Mouse (Mus musculus) midbrain, embryonic 12.5 days (tissue): Measurements from ENCODE around the gene Ccnd3. TPM values are rescaled to one million over a fixed set of nuclear protein-coding genes. Genes with fewer than 3 reads are reported as not detected.

ENCODE experiments used
- ATAC-seq: fragments of 200-750 bp; cut with Nextera tagmentation; 2 replicates; pipeline ENCODE4 v1.8.0; 2017; ENCODE audit warnings: low read depth, moderate TSS enrichment, moderate library complexity; ENCODE audit not compliant: low FRiP score
- H3K27ac ChIP-seq: fragments of 300-500 bp; sonication (generic); replicated peaks from 2 replicates; pipeline ENCODE4 v1.5.1; 2016; ENCODE audit warnings: mild to moderate bottlenecking
- H3K27me3 ChIP-seq: fragments of 300-500 bp; sonication (generic); 2 replicates; pipeline ENCODE4 v1.6.1; 2016; ENCODE audit warnings: mild to moderate bottlenecking
- H3K36me3 ChIP-seq: fragments of 300-500 bp; sonication (generic); 2 replicates; pipeline ENCODE4 v1.6.1; 2016
- H3K4me1 ChIP-seq: fragments of 300-500 bp; sonication (generic); 2 replicates; pipeline ENCODE4 v1.6.1; 2016
- H3K4me2 ChIP-seq: fragments of 300-500 bp; sonication (generic); replicated peaks from 2 replicates; pipeline ENCODE4 v1.6.1; 2016; ENCODE audit warnings: mild to moderate bottlenecking, moderate library complexity
- H3K4me3 ChIP-seq: fragments of 300-500 bp; sonication (generic); 2 replicates; pipeline ENCODE4 v1.5.1; 2016; ENCODE audit warnings: mild to moderate bottlenecking
- H3K9ac ChIP-seq: fragments of 300-500 bp; sonication (generic); replicated peaks from 2 replicates; pipeline ENCODE4 v1.6.1; 2016; ENCODE audit warnings: mild to moderate bottlenecking, moderate library complexity
- H3K9me3 ChIP-seq: fragments of 300-500 bp; sonication (generic); 2 replicates; pipeline ENCODE4 v1.6.1; 2016; ENCODE audit warnings: mild to moderate bottlenecking
- WGBS: fragments of 180-500 bp; shearing (Covaris S2); methylation state at CpG from one replicate; pipeline ENCODE4 v1.1.7; 2016; 5-methylcytosine and 5-hydroxymethylcytosine counted together
- polyA plus RNA-seq: library from polyadenylated mRNA; unstranded; fragments of >200 nt; fragmentation: Nextera tagmentation; extraction: Ambion mirVana; gene quantifications from 2 replicates; pipeline ENCODE4 v1.2.1, GENCODE M21; 2016

Gene Ccnd3
- polyA plus RNA-seq, 1 experiment from 2014 or later, result 145 TPM

DNA sequence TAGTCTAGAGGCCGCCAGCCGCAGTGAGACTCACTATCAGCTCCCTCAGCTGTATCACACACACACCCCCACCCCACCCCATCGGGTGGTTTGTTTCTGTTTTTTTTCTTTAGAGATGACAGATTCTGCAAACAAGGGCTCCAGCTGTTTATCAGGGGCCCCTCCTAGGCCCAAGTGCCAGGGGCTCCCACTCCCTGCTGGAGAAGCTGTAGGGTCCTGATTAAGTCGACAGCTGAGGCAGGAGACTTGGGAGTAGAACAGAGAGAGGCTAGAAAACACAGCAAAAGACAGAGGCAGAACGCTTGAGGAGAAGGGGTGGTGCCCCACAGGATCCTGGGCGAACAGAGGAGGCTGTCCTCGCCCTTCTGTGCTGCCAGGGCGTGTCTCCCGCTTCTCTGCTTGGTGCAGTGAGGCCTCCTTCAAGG lies 31.0 kb downstream of the Ccnd3 start:
- no peak overlapping the region for H3K4me3 ChIP-seq
- no peaks in the 10 kb centered on the region for H3K36me3 ChIP-seq
- H3K4me1 ChIP-seq, result no peaks in the 10 kb centered on the region
- H3K4me2 ChIP-seq, result no peak overlapping the region
- no peak for ATAC-seq
- no peak overlapping the region for H3K9ac ChIP-seq
- H3K27ac ChIP-seq, result no peak overlapping the region
- no peaks in the 10 kb centered on the region for H3K9me3 ChIP-seq
- no peaks in the 10 kb centered on the region for H3K27me3 ChIP-seq
- whole genome bisulfite sequencing, result 74% methylated on average over 9 of the region's 9 CpGs

DNA sequence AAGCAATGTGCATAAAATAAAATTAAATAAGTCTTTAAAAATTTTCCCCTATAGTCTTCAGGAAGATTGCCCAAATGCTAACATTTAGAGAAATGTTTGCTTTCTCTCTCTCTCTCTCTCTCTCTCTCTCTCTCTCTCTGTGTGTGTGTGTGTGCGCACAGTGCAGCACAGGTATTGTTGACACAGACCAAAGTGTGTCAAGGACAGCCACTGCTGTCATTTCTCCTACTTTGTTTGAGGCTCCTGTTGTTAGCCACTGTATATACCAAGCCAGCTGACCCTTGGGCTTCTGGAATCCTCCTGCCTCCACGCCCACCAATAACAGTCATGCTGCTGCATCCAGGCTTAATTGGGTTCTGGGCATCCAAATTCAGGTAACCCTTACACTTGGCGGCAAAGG lies 33.2 kb downstream of the Ccnd3 start:
- 84% methylated on average over 3 of the region's 3 CpGs for WGBS
- H3K4me1 ChIP-seq, result no peaks in the 10 kb centered on the region

DNA sequence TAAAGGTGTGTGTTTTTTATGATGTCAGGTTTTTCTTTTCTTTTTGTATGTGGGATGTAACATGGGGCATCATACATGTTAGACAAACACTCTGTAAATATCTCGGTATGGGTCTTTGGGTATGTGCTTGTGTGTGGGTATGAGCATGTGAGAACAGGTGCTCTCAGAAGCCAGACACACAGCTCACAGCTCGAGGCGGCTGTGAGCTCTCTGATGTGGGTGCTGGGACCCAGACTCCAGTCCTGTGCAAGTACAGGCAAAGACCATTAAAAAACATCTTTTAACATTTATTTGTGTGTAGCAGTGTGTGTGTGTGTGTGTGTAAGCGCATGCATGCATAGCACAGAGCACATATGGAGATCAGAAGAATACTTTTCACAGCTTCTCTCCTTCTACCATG lies 34.3 kb downstream of the Ccnd3 start:
- Histone ChIP-seq H3K4me2 (no peak overlapping the region), H3K36me3 (no peaks in the 10 kb centered on the region)
- WGBS, result 94% methylated on average over 4 of the region's 4 CpGs

More for the DNA sequence above, 33.2 kb downstream of the Ccnd3 start:
- Histone ChIP-seq H3K36me3 (no peaks in the 10 kb centered on the region), H3K27ac (no peak overlapping the region), H3K4me2 (no peak overlapping the region), H3K27me3 (no peaks in the 10 kb centered on the region), H3K9ac (no peak overlapping the region), H3K9me3 (no peaks in the 10 kb centered on the region), H3K4me3 (no peak overlapping the region)
- ATAC-seq, result no peak

DNA sequence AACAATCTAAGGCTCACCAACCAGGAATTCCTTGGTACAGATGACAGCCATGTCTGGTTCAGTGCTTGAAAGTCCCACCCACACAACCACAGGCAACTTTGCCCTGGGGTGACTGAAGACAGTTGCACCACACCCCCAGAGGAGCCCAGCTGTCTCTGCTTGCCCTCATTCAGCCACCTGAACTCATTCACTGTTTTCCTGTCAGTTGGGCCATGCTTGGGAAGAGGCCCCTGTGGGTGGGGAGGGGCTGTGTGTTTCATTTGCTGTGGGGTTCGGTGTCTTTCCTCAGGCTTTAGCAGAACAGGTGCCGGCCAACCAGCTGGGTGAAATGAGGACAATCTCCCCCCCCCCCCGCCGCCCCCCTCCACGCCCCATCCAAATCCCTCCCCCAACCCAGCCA lies 37.2 kb downstream of the Ccnd3 start:
- Histone ChIP-seq H3K4me2 (no peak overlapping the region), H3K4me3 (no peak overlapping the region), H3K9ac (no peak overlapping the region), H3K27me3 (no peaks in the 10 kb centered on the region), H3K4me1 (no peaks in the 10 kb centered on the region), H3K36me3 (no peaks in the 10 kb centered on the region), H3K9me3 (no peaks in the 10 kb centered on the region), H3K27ac (no peak overlapping the region)
- ATAC-seq, result no peak
- 83% methylated on average over 5 of the region's 5 CpGs for WGBS

More for the DNA sequence above, 34.3 kb downstream of the Ccnd3 start:
- H3K27ac ChIP-seq, result no peak overlapping the region
- no peak overlapping the region for H3K9ac ChIP-seq
- no peaks in the 10 kb centered on the region for H3K27me3 ChIP-seq
- ATAC-seq, result no peak
- H3K9me3 ChIP-seq, result no peaks in the 10 kb centered on the region
- H3K4me1 ChIP-seq, result no peaks in the 10 kb centered on the region
- no peak overlapping the region for H3K4me3 ChIP-seq

DNA sequence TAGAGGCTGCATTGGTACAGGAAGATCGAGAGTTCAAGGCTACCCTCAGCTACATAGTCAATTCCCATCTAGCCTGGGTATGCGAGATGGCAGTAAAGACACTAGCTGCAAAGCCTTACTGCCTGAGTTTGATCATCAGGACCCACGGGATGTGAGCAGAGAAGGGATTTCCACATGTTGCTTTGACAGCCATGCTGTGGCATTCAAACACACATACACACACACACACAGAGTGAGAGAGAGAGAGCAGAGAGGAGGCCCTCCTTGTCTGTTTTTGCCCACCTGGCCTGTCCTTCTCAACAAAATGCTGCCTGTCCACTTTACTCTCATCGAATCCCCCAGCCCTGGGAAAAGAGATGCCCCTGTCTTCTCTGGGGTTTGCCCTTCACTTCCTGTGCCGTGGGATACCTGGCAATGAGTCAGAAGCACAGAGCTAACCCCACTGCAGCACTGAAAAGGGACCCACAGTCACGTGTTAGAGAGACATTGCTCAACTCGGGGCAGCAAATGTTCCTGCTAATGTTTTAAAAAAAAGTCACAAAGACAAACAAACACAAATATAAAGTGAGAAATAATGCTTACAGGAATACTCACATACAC lies 38.3 kb downstream of the Ccnd3 start:
- H3K9me3 ChIP-seq, result no peaks in the 10 kb centered on the region
- no peaks in the 10 kb centered on the region for H3K4me1 ChIP-seq
- WGBS, result 86% methylated on average over 7 of the region's 7 CpGs
- no peak overlapping the region for H3K27ac ChIP-seq
- H3K9ac ChIP-seq, result no peak overlapping the region
- H3K4me2 ChIP-seq, result no peak overlapping the region
- H3K4me3 ChIP-seq, result no peak overlapping the region
- H3K36me3 ChIP-seq, result no peaks in the 10 kb centered on the region
- ATAC-seq, result no peak
- no peaks in the 10 kb centered on the region for H3K27me3 ChIP-seq

DNA sequence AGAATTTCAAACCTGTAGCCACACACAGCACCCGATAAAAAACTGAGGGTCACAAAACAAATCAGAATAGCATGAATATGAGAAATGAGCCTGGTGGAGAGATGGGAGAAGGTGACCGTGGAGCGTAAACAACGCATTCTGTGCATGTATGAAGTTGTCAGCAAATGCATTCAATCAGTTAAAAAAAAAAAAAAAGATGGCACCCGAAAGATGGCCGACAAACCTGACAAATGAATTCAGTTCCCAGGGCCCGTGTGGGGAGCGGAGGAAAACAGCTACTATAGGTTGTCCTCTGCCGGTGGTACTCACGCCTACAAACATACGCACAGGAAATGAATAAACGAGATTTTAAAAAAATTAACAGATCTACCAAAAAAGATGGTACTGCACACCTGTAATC lies 40.3 kb downstream of the Ccnd3 start:
- Histone ChIP-seq H3K4me1 (no peaks in the 10 kb centered on the region), H3K4me3 (no peak overlapping the region), H3K9me3 (no peaks in the 10 kb centered on the region), H3K4me2 (no peak overlapping the region), H3K9ac (no peak overlapping the region), H3K27me3 (no peaks in the 10 kb centered on the region), H3K36me3 (no peaks in the 10 kb centered on the region), H3K27ac (no peak overlapping the region)
- ATAC-seq, result no peak
- WGBS, result 84% methylated on average over 12 of the region's 12 CpGs

DNA sequence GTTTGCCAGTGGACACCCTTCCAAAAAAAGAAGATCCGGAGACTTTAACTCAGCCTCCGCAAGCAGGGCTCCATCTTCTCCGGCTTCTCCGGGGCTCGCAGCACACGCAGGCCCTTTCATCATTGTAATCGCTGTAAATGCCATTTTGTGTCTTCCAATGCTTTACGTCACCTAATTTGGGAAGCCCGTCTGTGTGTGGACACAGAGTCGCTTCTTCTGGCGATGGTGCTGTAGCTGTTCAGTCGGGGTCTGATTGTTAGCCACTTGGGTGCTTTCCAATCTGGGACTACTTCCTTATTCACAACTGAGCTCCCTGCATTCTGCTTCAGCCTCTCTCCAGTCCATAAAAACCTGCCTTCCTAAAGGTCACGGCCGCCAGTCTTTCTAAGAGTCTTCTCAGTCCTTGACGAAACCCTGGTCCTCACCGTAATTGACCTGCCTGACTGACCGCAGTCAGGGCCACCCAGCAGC lies 41.0 kb downstream of the Ccnd3 start:
- no peak for ATAC-seq
- no peak overlapping the region for H3K27ac ChIP-seq
- H3K4me3 ChIP-seq, result no peak overlapping the region
- 81% methylated on average over 17 of the region's 17 CpGs for WGBS
- no peaks in the 10 kb centered on the region for H3K27me3 ChIP-seq
- H3K4me1 ChIP-seq, result no peaks in the 10 kb centered on the region
- no peaks in the 10 kb centered on the region for H3K9me3 ChIP-seq
- no peaks in the 10 kb centered on the region for H3K36me3 ChIP-seq
- H3K4me2 ChIP-seq, result no peak overlapping the region
- no peak overlapping the region for H3K9ac ChIP-seq

DNA sequence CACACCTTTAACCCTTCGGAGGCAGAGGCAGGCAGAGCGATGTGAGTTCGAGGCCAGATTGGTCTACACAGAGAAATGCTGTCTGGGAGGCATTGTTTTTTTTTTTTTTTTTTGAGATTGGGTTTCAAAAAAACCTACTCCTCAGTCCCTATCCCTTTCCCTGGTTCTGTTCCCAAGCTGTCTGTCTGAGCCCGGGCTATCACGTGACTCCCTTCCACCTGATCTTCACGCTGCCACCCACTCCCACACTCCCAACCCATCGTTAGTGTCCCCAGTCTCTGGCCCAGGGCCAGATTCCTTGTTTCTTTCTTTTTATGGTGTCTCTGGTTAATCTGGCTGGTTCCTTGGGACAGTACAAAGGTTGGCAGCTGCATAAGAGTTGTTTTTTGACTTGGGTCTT lies 46.2 kb downstream of the Ccnd3 start:
- H3K9ac ChIP-seq, result no peak overlapping the region
- H3K9me3 ChIP-seq, result no peaks in the 10 kb centered on the region
- no peaks in the 10 kb centered on the region for H3K4me1 ChIP-seq
- H3K27ac ChIP-seq, result no peak overlapping the region
- H3K4me3 ChIP-seq, result no peak overlapping the region
- no peak overlapping the region for H3K4me2 ChIP-seq
- H3K27me3 ChIP-seq, result no peaks in the 10 kb centered on the region
- ATAC-seq, result no peak
- no peaks in the 10 kb centered on the region for H3K36me3 ChIP-seq
- WGBS, result 86% methylated on average over 7 of the region's 7 CpGs

DNA sequence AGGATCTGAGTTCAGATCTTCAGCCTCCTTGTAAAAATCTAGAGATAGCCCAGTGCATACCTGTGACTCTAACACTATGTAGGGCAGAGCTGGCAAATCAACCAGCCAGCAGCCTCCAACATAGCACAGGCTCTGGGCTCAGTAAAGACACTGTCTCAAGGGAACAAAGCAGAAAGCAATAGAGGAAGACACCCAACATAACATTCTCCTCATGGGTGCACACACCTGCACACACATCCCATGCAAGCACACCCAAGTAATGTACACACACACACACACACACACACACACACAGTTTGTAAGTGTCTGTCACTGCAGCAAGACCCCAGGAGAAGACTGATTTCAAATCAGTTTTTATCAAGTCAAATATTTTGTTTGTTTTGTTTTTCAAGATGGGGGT lies 48.1 kb downstream of the Ccnd3 start:
- H3K9me3 ChIP-seq, result no peaks in the 10 kb centered on the region
- H3K9ac ChIP-seq, result no peak overlapping the region
- no peaks in the 10 kb centered on the region for H3K27me3 ChIP-seq
- no peak overlapping the region for H3K27ac ChIP-seq
- H3K4me3 ChIP-seq, result no peak overlapping the region
- ATAC-seq, result no peak
- no peak overlapping the region for H3K4me2 ChIP-seq
- H3K36me3 ChIP-seq, result no peaks in the 10 kb centered on the region
- H3K4me1 ChIP-seq, result no peaks in the 10 kb centered on the region

DNA sequence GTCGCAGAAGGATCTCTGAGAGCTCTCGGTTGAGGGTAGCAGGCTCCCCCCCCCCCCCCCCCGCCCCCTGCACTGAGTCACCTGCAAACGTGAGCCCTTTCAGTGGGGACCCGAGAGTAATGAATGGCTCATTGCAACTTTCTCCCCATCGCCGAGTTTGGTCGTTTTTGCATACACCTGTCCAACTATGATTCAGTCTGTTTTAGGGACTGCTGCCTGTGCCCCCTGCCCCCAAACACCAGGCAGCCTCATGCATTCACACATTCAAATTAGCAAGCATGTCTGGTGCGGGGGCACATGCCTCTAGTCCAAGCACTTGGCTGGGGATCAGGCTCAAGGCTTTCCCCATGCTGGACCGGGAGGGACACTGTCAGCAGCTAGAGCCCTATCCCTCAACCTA lies 49.8 kb downstream of the Ccnd3 start:
- no peak overlapping the region for H3K9ac ChIP-seq
- no peak overlapping the region for H3K4me2 ChIP-seq
- H3K27ac ChIP-seq, result no peak overlapping the region
- ATAC-seq, result no peak
- H3K27me3 ChIP-seq, result no peaks in the 10 kb centered on the region
- WGBS, result 77% methylated on average over 7 of the region's 10 CpGs
- no peak overlapping the region for H3K4me3 ChIP-seq
- no peaks in the 10 kb centered on the region for H3K4me1 ChIP-seq
- no peaks in the 10 kb centered on the region for H3K9me3 ChIP-seq
- H3K36me3 ChIP-seq, result no peaks in the 10 kb centered on the region

DNA sequence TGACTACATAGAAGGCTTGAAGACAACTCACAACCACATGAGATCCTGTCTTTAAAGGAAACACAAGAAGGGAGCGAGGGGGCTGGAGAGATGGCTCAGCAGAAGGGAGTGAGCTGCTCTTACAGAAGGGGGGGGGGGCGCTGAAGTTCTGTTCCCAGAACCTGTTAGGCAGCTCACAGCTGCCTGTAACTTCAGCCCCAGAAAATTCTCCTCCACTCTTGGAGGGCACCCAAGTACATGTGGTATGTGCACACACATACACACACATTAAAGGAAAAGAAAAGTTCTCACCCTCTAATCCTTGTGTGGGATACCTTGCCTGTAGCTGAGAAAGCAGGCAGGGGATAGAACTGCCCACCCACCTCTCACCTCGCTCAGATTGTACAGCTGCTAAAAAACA lies 52.3 kb downstream of the Ccnd3 start:
- ATAC-seq, result no peak
- Histone ChIP-seq H3K36me3 (no peaks in the 10 kb centered on the region), H3K9ac (no peak overlapping the region), H3K4me1 (no peaks in the 10 kb centered on the region), H3K27ac (no peak overlapping the region), H3K4me3 (no peak overlapping the region), H3K9me3 (no peaks in the 10 kb centered on the region), H3K27me3 (no peaks in the 10 kb centered on the region), H3K4me2 (no peak overlapping the region)
- WGBS, result 51% methylated on average over 3 of the region's 3 CpGs

DNA sequence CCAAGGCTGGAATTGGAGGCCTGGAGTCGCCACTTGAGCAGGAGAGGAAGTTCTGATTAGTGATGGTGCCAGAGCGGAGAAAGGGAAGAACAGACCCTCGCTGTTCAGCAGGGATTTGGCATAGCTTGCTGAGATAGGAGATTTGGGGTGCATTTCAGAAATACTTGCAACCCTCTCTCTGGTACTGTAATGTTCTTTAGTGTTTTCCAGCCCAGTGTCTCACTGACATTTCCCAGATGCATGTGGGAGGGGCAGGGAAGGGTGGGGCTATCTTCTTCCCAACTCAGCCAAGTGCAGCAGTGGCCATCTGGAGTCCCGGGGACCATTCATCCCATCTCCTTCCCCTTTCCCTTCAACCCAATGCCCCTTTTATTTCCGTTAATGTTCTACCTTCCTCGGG lies 54.9 kb downstream of the Ccnd3 start:
- Histone ChIP-seq H3K36me3 (no peaks in the 10 kb centered on the region), H3K27me3 (no peaks in the 10 kb centered on the region), H3K4me1 (no peaks in the 10 kb centered on the region), H3K4me2 (no peak overlapping the region), H3K9me3 (no peaks in the 10 kb centered on the region), H3K9ac (no peak overlapping the region), H3K4me3 (no peak overlapping the region), H3K27ac (no peak overlapping the region)
- 75% methylated on average over 6 of the region's 6 CpGs for WGBS
- no peak for ATAC-seq

DNA sequence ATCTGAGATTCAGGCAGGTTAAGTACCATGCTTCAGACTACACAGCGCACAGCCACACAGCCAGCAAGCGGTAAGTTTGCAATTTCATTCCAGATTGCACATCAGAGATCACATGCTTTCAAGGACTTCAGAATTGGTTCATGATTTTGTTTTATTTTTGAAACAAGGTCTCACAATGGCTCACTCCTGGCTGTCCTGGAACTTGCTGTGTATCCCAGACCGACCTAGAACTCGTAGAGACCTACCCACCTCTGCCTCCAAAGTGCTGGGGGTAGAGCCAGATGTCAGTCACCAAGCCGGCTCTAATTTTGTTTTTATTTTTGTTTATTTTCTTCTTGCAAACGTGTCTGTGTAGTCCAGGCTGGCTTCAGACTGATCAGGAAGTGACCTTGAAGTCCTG lies 58.0 kb downstream of the Ccnd3 start:
- Histone ChIP-seq H3K9me3 (no peaks in the 10 kb centered on the region), H3K36me3 (no peaks in the 10 kb centered on the region), H3K4me1 (peaks cover 3% of the 10 kb centered on the region), H3K9ac (no peak overlapping the region), H3K27ac (no peak overlapping the region), H3K4me2 (no peak overlapping the region), H3K27me3 (no peaks in the 10 kb centered on the region), H3K4me3 (no peak overlapping the region)
- 78% methylated on average over 6 of the region's 6 CpGs for WGBS
- ATAC-seq, result no peak
